Mouse (Mus musculus): ENCODE measurements around the gene Rps6kb1. TPM values are rescaled to one million over a fixed set of nuclear protein-coding genes. Genes with fewer than 3 reads are reported as not detected.

Gene Rps6kb1
- polyA plus RNA-seq, 1 experiment from 2014 or later, result 60.3 TPM

- Histone ChIP-seq H3K36me3 (ENCODE audit: control insufficient read depth, insufficient read depth, low read length) (peaks cover 65% of the 10 kb centered on the region), H3K9me3 (ENCODE audit: control insufficient read depth, low read depth, low read length) (no peaks in the 10 kb centered on the region), H3K4me2 (replicated peaks; ENCODE audit: low read depth, low read length) (no peak overlapping the region), H3K27ac (ENCODE audit: low read length) (no peak overlapping the region), H3K4me3 (ENCODE audit: low read depth, low read length) (no peak overlapping the region), H3K27me3 (ENCODE audit: control insufficient read depth, insufficient read depth, low read length) (no peaks in the 10 kb centered on the region), H3K4me1 (ENCODE audit: control insufficient read depth, insufficient read depth, low read length) (no peaks in the 10 kb centered on the region), H3K9ac (replicated peaks; ENCODE audit: low read depth, low read length) (no peak overlapping the region)
- WGBS, result 82% methylated on average over 3 of the region's 3 CpGs
- ATAC-seq (ENCODE audit: insufficient number of reproducible peaks, insufficient read depth, low FRiP score, low read depth), result no peak
Measured at GRCm38 (mm10) chr11:86516620-86517019, 28.0 kb downstream of the Rps6kb1 start.

- Histone ChIP-seq H3K4me3 (ENCODE audit: low read depth, low read length) (no peak overlapping the region), H3K9me3 (ENCODE audit: control insufficient read depth, low read depth, low read length) (no peaks in the 10 kb centered on the region), H3K36me3 (ENCODE audit: control insufficient read depth, insufficient read depth, low read length) (peaks cover 71% of the 10 kb centered on the region), H3K27me3 (ENCODE audit: control insufficient read depth, insufficient read depth, low read length) (no peaks in the 10 kb centered on the region), H3K4me2 (replicated peaks; ENCODE audit: low read depth, low read length) (no peak overlapping the region), H3K9ac (replicated peaks; ENCODE audit: low read depth, low read length) (no peak overlapping the region), H3K27ac (ENCODE audit: low read length) (no peak overlapping the region), H3K4me1 (ENCODE audit: control insufficient read depth, insufficient read depth, low read length) (no peaks in the 10 kb centered on the region)
- 95% methylated on average over 2 of the region's 2 CpGs for WGBS
- no peak for ATAC-seq (ENCODE audit: insufficient number of reproducible peaks, insufficient read depth, low FRiP score, low read depth)
Measured at GRCm38 (mm10) chr11:86507991-86508390, 36.6 kb downstream of the Rps6kb1 start.

GRCm38 (mm10) chr11:86507334-86507733 lies 37.3 kb downstream of the Rps6kb1 start:
- H3K4me3 ChIP-seq (ENCODE audit: low read depth, low read length), result no peak overlapping the region
- H3K27me3 ChIP-seq (ENCODE audit: control insufficient read depth, insufficient read depth, low read length), result no peaks in the 10 kb centered on the region
- 58% methylated on average over 2 of the region's 2 CpGs for WGBS
- no peaks in the 10 kb centered on the region for H3K9me3 ChIP-seq (ENCODE audit: control insufficient read depth, low read depth, low read length)
- no peaks in the 10 kb centered on the region for H3K4me1 ChIP-seq (ENCODE audit: control insufficient read depth, insufficient read depth, low read length)
- no peak overlapping the region for H3K4me2 ChIP-seq (replicated peaks; ENCODE audit: low read depth, low read length)
- H3K27ac ChIP-seq (ENCODE audit: low read length), result no peak overlapping the region
- peaks cover 72% of the 10 kb centered on the region for H3K36me3 ChIP-seq (ENCODE audit: control insufficient read depth, insufficient read depth, low read length)
- H3K9ac ChIP-seq (replicated peaks; ENCODE audit: low read depth, low read length), result no peak overlapping the region
- no peak for ATAC-seq (ENCODE audit: insufficient number of reproducible peaks, insufficient read depth, low FRiP score, low read depth)

GRCm38 (mm10) chr11:86503121-86503520 lies 41.5 kb downstream of the Rps6kb1 start:
- peaks cover 50% of the 10 kb centered on the region for H3K36me3 ChIP-seq (ENCODE audit: control insufficient read depth, insufficient read depth, low read length)
- no peak overlapping the region for H3K4me2 ChIP-seq (replicated peaks; ENCODE audit: low read depth, low read length)
- no peak overlapping the region for H3K9ac ChIP-seq (replicated peaks; ENCODE audit: low read depth, low read length)
- 85% methylated on average over 2 of the region's 2 CpGs for WGBS
- no peaks in the 10 kb centered on the region for H3K4me1 ChIP-seq (ENCODE audit: control insufficient read depth, insufficient read depth, low read length)
- no peaks in the 10 kb centered on the region for H3K27me3 ChIP-seq (ENCODE audit: control insufficient read depth, insufficient read depth, low read length)
- H3K4me3 ChIP-seq (ENCODE audit: low read depth, low read length), result no peak overlapping the region
- no peak for ATAC-seq (ENCODE audit: insufficient number of reproducible peaks, insufficient read depth, low FRiP score, low read depth)
- no peaks in the 10 kb centered on the region for H3K9me3 ChIP-seq (ENCODE audit: control insufficient read depth, low read depth, low read length)
- no peak overlapping the region for H3K27ac ChIP-seq (ENCODE audit: low read length)

- peaks cover 48% of the 10 kb centered on the region for H3K36me3 ChIP-seq (ENCODE audit: control insufficient read depth, insufficient read depth, low read length)
Measured at GRCm38 (mm10) chr11:86500795-86501194, 43.8 kb downstream of the Rps6kb1 start.

GRCm38 (mm10) chr11:86497908-86498307 lies 46.7 kb downstream of the Rps6kb1 start:
- Histone ChIP-seq H3K4me1 (ENCODE audit: control insufficient read depth, insufficient read depth, low read length) (no peaks in the 10 kb centered on the region), H3K27me3 (ENCODE audit: control insufficient read depth, insufficient read depth, low read length) (no peaks in the 10 kb centered on the region), H3K36me3 (ENCODE audit: control insufficient read depth, insufficient read depth, low read length) (peaks cover 28% of the 10 kb centered on the region), H3K9ac (replicated peaks; ENCODE audit: low read depth, low read length) (no peak overlapping the region), H3K27ac (ENCODE audit: low read length) (no peak overlapping the region), H3K4me2 (replicated peaks; ENCODE audit: low read depth, low read length) (no peak overlapping the region), H3K4me3 (ENCODE audit: low read depth, low read length) (no peak overlapping the region), H3K9me3 (ENCODE audit: control insufficient read depth, low read depth, low read length) (no peaks in the 10 kb centered on the region)
- no peak for ATAC-seq (ENCODE audit: insufficient number of reproducible peaks, insufficient read depth, low FRiP score, low read depth)
- WGBS, result 76% methylated on average over 3 of the region's 3 CpGs

More at GRCm38 (mm10) chr11:86500795-86501194, 43.8 kb downstream of the Rps6kb1 start:
- Histone ChIP-seq H3K9ac (replicated peaks; ENCODE audit: low read depth, low read length) (no peak overlapping the region), H3K27ac (ENCODE audit: low read length) (no peak overlapping the region), H3K9me3 (ENCODE audit: control insufficient read depth, low read depth, low read length) (no peaks in the 10 kb centered on the region), H3K27me3 (ENCODE audit: control insufficient read depth, insufficient read depth, low read length) (no peaks in the 10 kb centered on the region), H3K4me3 (ENCODE audit: low read depth, low read length) (no peak overlapping the region), H3K4me2 (replicated peaks; ENCODE audit: low read depth, low read length) (no peak overlapping the region), H3K4me1 (ENCODE audit: control insufficient read depth, insufficient read depth, low read length) (no peaks in the 10 kb centered on the region)
- WGBS, result 67% methylated on average over 1 of the region's 1 CpGs
- no peak for ATAC-seq (ENCODE audit: insufficient number of reproducible peaks, insufficient read depth, low FRiP score, low read depth)

- Histone ChIP-seq H3K9me3 (ENCODE audit: control insufficient read depth, low read depth, low read length) (no peaks in the 10 kb centered on the region), H3K27ac (ENCODE audit: low read length) (no peak overlapping the region), H3K4me3 (ENCODE audit: low read depth, low read length) (no peak overlapping the region), H3K4me1 (ENCODE audit: control insufficient read depth, insufficient read depth, low read length) (no peaks in the 10 kb centered on the region), H3K4me2 (replicated peaks; ENCODE audit: low read depth, low read length) (no peak overlapping the region), H3K27me3 (ENCODE audit: control insufficient read depth, insufficient read depth, low read length) (no peaks in the 10 kb centered on the region), H3K9ac (replicated peaks; ENCODE audit: low read depth, low read length) (no peak overlapping the region), H3K36me3 (ENCODE audit: control insufficient read depth, insufficient read depth, low read length) (peaks cover 23% of the 10 kb centered on the region)
- 97% methylated on average over 1 of the region's 1 CpGs for WGBS
- no peak for ATAC-seq (ENCODE audit: insufficient number of reproducible peaks, insufficient read depth, low FRiP score, low read depth)
Measured at GRCm38 (mm10) chr11:86497356-86497755, 47.2 kb downstream of the Rps6kb1 start.

- Histone ChIP-seq H3K4me1 (ENCODE audit: control insufficient read depth, insufficient read depth, low read length) (peaks cover 5% of the 10 kb centered on the region; the same call in 1 of the 2 replicates), H3K36me3 (ENCODE audit: control insufficient read depth, insufficient read depth, low read length) (peaks cover 19% of the 10 kb centered on the region), H3K9me3 (ENCODE audit: control insufficient read depth, low read depth, low read length) (no peaks in the 10 kb centered on the region), H3K4me3 (ENCODE audit: low read depth, low read length) (no peak overlapping the region), H3K4me2 (replicated peaks; ENCODE audit: low read depth, low read length) (no peak overlapping the region), H3K9ac (replicated peaks; ENCODE audit: low read depth, low read length) (no peak overlapping the region), H3K27ac (ENCODE audit: low read length) (no peak overlapping the region), H3K27me3 (ENCODE audit: control insufficient read depth, insufficient read depth, low read length) (no peaks in the 10 kb centered on the region)
- WGBS, result 95% methylated on average over 1 of the region's 1 CpGs
- no peak for ATAC-seq (ENCODE audit: insufficient number of reproducible peaks, insufficient read depth, low FRiP score, low read depth)
Measured at GRCm38 (mm10) chr11:86490782-86491181, 53.8 kb downstream of the Rps6kb1 start.

GRCm38 (mm10) chr11:86484910-86485510 lies 59.6 kb downstream of the Rps6kb1 start:
- no peaks in the 10 kb centered on the region for H3K9me3 ChIP-seq (ENCODE audit: control insufficient read depth, low read depth, low read length)
- H3K36me3 ChIP-seq (ENCODE audit: control insufficient read depth, insufficient read depth, low read length), result peaks cover 7% of the 10 kb centered on the region
- H3K4me3 ChIP-seq (ENCODE audit: low read depth, low read length), result peak overlapping the region; percentile 75
- no peaks in the 10 kb centered on the region for H3K27me3 ChIP-seq (ENCODE audit: control insufficient read depth, insufficient read depth, low read length)
- 0 out of 2 replicates have a peak, but pooled peaks have one; percentile 16 for ATAC-seq (ENCODE audit: insufficient number of reproducible peaks, insufficient read depth, low FRiP score, low read depth)
- peak overlapping the region; percentile 73 for H3K9ac ChIP-seq (replicated peaks; ENCODE audit: low read depth, low read length)
- WGBS, result under 1% methylated on average over 25 of the region's 25 CpGs
- H3K4me2 ChIP-seq (replicated peaks; ENCODE audit: low read depth, low read length), result peak overlapping the region; percentile 51
- peaks cover 8% of the 10 kb centered on the region; the same call in 1 of the 2 replicates for H3K4me1 ChIP-seq (ENCODE audit: control insufficient read depth, insufficient read depth, low read length)
- peak overlapping the region; percentile 86 for H3K27ac ChIP-seq (ENCODE audit: low read length)

All from stomach, embryonic 14.5 days (tissue).